Mouse (Mus musculus) A20 (cell line): ENCODE measurements at regions not wholly inside any gene's neighbourhood (a gene's known extent, or its start where the extent isn't known, plus 50 kb on each side); places are given as distances from the start of the nearest gene placed in this dataset.
"Not testable (repeated sequence)": the region's sequence is repeated elsewhere in the genome, so short reads cannot be mapped to it uniquely, and the experiment has no call there.

Experiments
- DNase-seq: peaks from one replicate; pipeline ENCODE4 v3.0.0-alpha.2; 2011; ENCODE audit warnings: low read depth, low spot score

- DNase-seq = no peak
These were observed 286.5 kb downstream of the Fgf9 start for GRCm38 (mm10) chr14:58356824-58357223.

GRCm38 (mm10) chr14:58352986-58353385 is 282.6 kb downstream of the Fgf9 start:
- DNase-seq = no peak

GRCm38 (mm10) chr14:58336148-58336547 is 265.8 kb downstream of the Fgf9 start:
- DNase-seq = no peak

- no peak for DNase-seq
These were observed 252.8 kb downstream of the Fgf9 start for GRCm38 (mm10) chr14:58323164-58323563.

DNA sequence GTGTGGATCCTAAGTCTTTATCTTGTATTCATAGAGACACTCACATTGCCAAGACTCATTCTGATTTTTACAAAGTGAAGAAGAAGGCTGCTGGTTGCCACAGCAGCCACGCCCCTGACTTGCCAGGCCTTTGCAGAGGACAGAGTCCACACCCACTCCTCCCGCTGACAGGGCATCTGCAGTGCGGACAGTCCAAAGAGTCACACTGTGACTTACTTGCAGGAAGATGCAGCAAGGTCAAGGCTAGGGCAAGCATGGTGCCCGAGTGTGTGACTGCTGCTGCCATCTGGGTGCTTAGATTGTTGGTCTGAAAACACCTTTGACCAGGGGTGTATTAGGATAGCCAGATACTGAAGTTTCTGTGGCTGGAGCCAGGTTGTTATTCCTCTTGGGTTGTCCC is 252.1 kb downstream of the Fgf9 start:
- DNase-seq = no peak

- DNase-seq = no peak
These were observed 251.5 kb downstream of the Fgf9 start for GRCm38 (mm10) chr14:58321875-58322274.

DNA sequence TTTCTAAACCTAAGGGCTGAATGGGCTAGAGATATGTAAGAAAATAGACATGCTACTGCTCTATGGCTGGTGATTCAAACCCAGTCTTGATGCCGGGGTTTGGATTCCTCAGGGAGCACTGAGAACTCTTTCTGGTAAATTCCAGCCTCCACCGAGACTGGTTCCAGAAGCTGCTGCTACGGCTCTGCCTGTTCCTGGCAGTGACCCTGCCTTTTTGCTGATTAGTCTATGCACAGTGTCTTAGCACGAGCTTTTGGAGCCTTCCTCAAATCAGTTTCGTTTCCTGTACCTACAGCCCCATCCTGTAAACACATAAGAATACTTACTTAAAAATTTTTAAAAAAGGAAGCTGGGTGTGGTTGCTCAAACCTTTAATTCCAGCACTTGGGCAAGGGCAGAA is 250.9 kb downstream of the Fgf9 start:
- DNase-seq = peak; percentile 76

DNA sequence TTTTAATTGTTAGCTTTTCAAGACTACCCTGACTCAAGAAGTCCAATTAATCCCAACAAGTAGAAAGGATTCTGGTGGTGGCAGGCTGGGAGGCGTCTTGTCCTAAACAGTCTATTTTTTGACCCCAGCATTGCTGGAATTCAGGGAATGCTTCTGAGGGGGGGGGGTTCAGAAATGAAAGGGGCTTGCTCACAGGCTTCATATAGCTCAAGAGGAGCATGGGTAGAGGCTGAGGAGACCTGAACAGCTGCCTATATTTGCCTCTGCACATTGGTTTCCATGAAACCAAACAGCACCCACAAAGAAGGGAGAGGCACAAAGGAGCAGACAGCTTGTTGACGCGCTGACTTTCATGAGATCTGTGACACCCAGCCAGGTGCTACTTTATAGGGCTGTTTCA is 247.3 kb downstream of the Fgf9 start:
- DNase-seq = no peak

DNA sequence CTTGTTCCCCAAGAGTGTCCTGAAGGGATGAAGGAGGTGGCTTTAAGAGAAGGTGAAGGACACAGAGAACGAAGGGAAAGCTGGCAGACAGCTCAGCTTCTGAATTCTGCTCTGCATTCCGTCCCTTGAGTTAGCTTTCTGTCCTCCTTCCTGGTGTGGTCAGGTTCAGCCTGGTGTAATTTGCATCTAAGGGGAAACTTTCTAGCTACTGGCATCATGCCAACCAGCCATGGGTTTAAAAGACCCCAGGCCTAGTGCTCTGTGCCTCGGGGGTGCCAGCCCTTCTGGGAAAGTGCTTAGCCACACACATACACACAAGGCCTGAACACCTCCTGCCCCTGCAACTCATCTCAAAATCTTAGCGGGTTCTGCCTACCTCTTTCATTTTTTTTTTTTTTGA is 246.9 kb downstream of the Fgf9 start:
- DNase-seq = no peak

- DNase-seq = no peak
These were observed 237.3 kb downstream of the Fgf9 start for GRCm38 (mm10) chr14:58307695-58308094.

DNA sequence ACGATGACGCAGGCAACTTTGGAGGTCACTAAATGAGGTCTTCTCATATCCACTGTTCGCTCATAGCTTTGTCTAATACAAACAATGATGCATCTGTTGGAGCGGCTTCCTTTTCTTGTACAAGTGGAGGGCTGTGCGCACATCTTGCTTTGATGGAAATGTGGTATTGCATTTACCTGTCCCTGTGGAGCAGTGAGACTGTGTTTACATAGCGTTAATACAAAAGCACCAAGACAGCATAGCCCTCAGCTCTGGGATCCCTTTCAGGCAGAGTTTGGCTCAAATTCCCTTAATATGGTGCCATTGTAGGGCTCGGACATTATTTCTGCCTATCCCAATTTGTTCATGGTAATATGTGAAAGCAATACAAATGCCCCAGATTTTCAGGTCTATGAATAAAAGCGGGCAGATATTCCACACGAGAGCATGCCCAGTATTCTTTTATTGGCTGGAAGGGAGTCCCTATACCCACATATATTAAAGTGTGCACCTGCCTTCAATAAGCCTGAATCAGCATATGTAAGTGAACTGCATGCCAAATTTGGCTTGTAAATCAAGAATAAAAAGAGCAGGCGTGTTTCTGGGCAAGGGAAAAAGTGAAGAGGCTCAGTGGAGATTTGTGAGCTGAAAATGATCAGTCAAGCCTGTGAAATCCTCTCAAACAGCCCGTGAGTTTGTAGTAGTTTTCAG is 236.6 kb downstream of the Fgf9 start:
- DNase-seq = no peak

DNA sequence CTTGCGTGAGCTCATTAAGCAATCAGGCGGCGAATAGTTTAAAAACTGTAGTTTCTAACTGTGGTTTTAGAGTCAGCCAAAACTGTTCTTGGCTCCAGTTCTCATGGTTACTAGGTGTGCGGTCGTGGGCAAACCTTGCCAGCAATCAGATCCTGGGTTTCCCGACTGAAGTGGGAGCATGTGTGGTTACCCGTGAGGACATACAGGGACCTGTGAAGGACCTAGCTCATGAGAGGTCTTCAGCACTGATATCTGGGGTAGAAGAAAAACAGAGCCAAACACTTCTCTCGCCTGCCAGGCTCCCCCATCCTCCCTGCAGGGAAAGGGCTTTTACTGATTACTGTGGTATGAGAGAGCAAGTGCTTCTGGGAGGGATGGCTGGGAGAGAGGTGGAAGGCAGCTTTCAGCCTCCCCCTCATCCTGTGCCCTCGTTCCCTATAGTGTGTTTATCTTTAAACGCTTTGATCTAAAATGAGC is 230.1 kb downstream of the Fgf9 start:
- DNase-seq = no peak

- DNase-seq = no peak
These were observed 215.7 kb downstream of the Fgf9 start for GRCm38 (mm10) chr14:58286007-58286525.

DNA sequence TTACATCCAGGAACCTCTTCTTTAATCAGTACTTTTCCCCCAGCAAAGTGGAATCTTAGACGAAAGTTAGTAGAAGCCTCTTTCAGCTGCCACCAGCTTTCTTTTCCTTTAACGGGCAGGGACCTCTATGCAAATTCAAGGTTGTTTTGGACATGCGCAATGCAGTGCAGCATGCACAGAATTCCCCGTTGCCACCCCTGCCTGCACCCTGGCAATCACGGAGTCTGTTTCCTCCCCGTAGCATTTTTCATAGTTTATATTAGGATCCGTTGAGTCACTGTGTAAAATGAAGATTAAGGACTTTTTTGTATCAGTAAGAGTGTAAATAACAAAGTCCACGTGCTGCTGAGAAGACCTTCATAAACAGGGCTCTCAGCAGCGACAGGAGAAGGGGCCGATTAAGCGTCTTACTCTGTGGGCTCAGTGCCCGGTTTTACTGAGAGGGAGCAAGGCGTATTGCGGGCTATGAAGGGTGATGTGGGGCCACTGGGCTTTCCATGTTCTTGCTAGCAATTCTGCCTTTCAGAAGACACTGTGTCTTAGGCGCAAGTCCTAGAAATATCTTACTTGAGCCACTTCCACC is 212.5 kb downstream of the Fgf9 start:
- DNase-seq = no peak

- no peak for DNase-seq
These were observed 211.9 kb downstream of the Fgf9 start for GRCm38 (mm10) chr14:58282264-58282663.

GRCm38 (mm10) chr14:58274440-58274839 is 204.1 kb downstream of the Fgf9 start:
- not testable (repeated sequence) for DNase-seq

DNA sequence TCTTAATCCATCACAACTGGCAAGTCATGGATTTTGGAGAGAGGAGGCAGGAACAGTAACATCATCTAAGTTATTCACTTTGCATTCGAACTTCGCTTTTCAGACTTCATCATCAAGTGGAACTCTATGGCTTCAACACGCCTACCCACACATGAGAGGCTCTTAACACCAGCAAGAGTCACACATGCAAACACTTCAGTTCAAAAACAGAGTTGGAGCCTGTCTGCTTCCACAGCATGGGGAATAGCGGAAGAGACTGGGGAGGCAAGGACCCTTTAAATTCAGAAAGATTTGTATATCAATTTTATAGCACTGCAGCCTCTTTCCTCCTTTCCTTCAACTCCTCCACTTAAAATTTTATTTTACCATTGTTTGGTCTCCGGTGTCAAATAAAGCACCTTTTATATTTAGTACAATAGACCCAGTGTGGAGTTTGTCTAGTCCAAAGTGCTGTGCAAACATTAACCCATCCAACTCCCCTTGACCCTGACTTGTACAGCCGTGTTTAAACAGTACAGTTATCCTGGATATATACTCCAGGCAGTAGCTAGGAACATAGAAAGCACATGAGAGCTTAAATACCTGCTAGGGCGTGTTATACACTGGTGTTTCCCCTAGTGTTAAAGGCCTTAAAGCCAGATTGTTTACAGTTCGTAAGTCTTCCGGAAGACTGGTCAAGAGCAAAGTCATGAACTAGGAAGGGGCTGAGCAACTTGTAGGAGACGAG is 203.5 kb downstream of the Fgf9 start:
- no peak for DNase-seq

- no peak for DNase-seq
These were observed 195.0 kb downstream of the Fgf9 start for GRCm38 (mm10) chr14:58265373-58265772.

DNA sequence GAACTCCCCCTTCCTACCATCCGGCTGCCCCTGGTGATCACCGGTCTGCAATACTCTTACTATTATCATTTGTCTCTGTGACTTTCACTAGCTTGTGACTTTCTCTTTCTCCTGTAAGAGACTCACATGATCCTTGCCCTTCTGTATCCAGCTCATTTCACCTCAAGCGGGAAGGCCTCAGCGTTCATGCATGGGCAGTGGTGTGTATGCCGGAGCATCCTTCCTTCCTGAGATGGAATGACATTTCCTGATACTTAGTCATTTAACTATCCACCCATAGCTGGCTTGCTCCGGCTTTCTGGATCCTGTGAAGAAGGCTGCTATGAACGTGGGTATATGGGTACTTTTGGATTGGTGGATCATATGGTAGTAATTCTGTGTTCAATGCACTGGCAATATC is 194.1 kb downstream of the Fgf9 start:
- no peak for DNase-seq

DNA sequence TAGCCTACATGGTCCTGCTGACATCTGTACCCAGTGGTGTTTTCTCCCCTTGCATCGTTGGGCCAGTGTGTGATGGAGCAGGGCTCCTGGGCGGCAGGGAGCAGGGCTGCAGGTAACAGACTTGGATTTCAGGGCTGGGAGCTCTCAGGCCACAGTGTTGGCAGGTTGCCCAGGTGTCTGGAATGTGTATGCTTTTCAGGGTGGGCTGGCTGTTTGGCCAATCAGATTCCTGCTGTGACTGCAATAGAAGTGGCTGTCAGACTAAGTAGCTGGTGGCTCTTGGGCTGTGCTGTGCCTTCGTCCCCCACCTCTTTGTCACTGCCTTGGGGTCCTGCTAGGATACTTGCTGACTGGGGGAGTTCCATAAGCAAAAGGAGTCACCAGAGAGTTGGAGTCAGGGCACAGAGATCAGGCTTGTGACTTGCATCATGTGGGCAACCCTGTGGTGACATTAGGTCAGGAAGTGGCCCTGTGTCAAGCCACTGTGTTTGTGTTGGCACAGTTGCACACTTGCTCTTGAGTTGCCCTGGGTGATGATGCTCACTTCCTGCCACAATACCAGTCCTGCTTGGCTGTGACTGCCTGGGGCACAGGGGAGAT is 183.1 kb downstream of the Fgf9 start:
- DNase-seq = no peak

- peak; percentile 7 for DNase-seq
These were observed 155.5 kb downstream of the Fgf9 start for GRCm38 (mm10) chr14:58225869-58226268.

GRCm38 (mm10) chr14:58224419-58224818 is 154.1 kb downstream of the Fgf9 start:
- DNase-seq = no peak
